Mouse (Mus musculus) embryonic fibroblast, embryonic 13.5 days (primary cell): Measurements from ENCODE around the gene Spaar. TPM values are rescaled to one million over a fixed set of nuclear protein-coding genes. Genes with fewer than 3 reads are reported as not detected.

Experiments
- H3K27ac ChIP-seq: 2 replicates; pipeline ENCODE4 v1.5.1; 2012; ENCODE audit warnings: low read length, control low read depth, inconsistent platforms; ENCODE audit not compliant: insufficient read depth
- H3K4me1 ChIP-seq: 2 replicates; pipeline ENCODE4 v1.6.1; 2011; ENCODE audit warnings: low read length; ENCODE audit not compliant: control insufficient read depth, insufficient read depth
- H3K4me3 ChIP-seq: 2 replicates; pipeline ENCODE4 v1.5.1; 2011; ENCODE audit warnings: mild to moderate bottlenecking, control low read depth, low read length; ENCODE audit not compliant: insufficient read depth
- CTCF ChIP-seq: IDR thresholded peaks from 2 replicates; pipeline ENCODE4 v1.5.1; 2011; ENCODE audit warnings: mild to moderate bottlenecking, control low read depth, low read length, moderate library complexity, borderline replicate concordance; ENCODE audit not compliant: insufficient read depth
- POLR2A ChIP-seq: IDR thresholded peaks from 2 replicates; pipeline ENCODE4 v1.6.1; 2011; ENCODE audit warnings: low read depth, mild to moderate bottlenecking, control low read depth, low read length, moderate library complexity
- polyA plus RNA-seq: library from polyadenylated mRNA; stranded (reverse); fragments of >200 nt; gene quantifications from 2 replicates; pipeline ENCODE4 v1.2.4, GENCODE M21; 2011; ENCODE audit warnings: low read depth; ENCODE audit not compliant: missing spikeins, insufficient read length

Spaar gene
- polyA plus RNA-seq, 1 experiment = not detected

DNA sequence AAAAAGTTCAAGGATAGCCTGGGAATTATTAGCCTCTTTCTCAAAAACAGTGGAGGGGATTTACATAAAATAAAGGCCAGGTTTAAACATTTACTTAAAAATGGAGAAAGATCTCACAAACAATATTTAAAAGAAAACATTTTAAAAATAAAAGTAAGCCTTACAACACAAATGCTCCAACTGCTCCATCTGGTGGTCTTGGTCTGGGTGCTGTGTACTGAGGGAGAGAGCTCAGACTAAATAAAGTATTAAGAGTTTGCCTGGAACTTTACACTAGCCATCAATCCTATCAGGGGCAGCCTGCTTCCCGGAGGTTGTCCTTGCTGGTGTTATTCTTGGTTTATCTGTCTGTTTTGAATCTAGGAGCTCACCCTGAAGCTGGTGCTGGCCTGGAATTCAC lies 13.3 kb downstream of the Spaar start:
- no peak overlapping the region for H3K27ac ChIP-seq
- no peak overlapping the region for H3K4me3 ChIP-seq
- no peak for TF ChIP-seq POLR2A
- H3K4me1 ChIP-seq = no peaks in the 10 kb centered on the region

DNA sequence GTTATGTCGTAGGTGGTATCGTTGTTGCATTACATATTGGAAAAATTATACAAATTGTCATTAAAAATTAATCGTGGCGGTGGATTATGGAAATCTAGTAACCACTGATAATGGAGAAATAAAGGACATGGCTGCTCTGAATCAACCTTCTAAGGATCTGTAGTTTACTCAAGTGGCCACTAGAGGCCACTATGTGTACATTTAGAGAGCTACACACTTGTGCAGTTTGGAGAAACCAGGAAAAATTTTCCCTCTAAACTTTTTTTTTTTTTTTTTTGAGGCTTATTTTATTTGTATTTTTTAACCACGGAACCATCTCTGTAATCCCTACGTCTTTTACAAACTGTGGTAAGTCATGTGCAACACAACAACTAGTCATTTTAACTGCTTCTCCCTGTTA lies 15.4 kb downstream of the Spaar start:
- no peak for TF ChIP-seq POLR2A
- TF ChIP-seq CTCF = no peak

DNA sequence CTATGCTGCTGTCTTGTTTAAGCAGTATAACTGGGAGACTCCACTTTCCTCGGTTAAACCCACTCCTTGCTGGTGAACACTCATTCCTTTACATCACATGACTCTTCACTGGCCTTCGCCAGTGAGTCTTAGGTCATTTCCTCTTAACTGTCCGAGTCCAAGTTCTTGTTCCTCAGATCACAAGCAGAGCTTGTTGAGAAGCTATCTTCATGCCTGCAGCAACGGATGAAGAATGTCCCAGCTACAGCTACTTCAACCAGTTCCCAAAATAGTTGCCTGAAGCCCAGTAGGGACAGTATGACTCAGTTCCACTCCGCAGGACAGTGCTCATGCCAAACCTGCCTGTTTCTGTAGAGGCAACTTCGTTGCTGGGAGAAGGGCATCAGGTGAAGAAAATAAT lies 27.4 kb downstream of the Spaar start:
- no peak for TF ChIP-seq POLR2A
- no peak for TF ChIP-seq CTCF
- Histone ChIP-seq H3K4me1 (peaks cover 10% of the 10 kb centered on the region), H3K27ac (peak overlapping the region; percentile 4; the same call in 1 of the 2 replicates), H3K4me3 (no peak overlapping the region)

More for the DNA sequence above, 15.4 kb downstream of the Spaar start:
- Histone ChIP-seq H3K27ac (no peak overlapping the region), H3K4me1 (no peaks in the 10 kb centered on the region), H3K4me3 (no peak overlapping the region)

DNA sequence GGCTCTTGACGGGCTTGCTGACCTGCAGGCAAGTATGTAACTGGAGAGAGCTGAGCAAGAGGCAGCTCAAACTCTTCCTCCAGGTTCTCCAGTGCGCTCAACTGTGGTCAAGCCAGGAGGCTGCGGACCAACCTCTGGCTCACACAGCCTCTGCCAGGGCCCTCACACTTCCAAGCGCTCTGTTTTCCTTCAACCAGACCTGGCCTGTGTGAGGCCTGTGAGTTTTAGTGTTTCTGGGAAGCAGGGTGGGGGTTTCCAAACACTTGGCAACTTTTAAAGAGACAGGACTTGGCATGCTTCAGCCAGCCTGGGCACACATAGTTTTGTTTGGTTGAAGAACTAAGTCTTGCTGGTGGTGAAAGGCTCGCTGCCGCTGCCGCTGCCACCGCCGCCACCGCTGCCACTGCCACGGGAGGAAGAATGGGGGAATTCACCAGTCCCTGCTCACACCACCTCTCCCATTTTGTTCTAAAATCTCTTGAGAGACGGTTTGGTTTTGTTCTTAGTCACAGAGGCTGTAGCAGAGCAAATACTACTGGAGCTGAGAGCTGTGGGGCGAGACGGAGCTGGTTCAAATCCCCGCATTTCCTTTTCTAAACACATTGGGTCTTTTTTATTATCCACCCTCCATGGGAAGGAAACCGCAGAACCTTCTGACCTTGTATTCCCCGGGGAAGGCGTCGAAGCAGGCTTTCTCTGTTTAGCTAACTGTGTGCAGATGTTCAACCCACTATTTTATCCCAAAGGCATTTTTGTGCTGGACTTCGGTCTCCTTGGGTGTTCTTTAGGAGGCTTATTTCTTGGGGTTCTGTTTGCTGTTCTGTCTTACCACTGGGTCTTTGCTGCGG lies 30.0 kb downstream of the Spaar start:
- H3K4me3 ChIP-seq = no peak overlapping the region
- H3K4me1 ChIP-seq = peaks cover 10% of the 10 kb centered on the region
- peak overlapping the region; percentile 76; the same call in 1 of the 2 replicates for H3K27ac ChIP-seq
- TF ChIP-seq POLR2A (no peak), CTCF (no peak)

DNA sequence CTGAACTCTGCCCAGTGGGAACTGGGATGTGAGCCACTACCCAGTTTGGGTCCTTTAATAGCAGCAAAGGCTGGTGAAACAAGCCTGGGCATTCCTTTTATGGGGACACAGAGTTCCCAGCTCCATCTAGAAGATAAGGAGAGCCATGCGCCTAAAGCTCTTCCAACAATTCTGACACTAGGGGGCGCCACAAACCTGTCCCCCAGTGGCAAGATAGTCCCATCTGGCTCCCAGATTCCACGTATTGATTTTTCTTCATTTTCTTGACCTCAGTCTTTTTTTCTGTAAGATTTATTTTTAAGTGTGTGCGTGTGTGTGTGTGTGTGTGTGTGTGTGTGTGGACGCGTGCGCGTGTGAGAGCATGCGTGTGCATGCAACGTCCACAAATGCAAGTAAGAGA lies 30.6 kb downstream of the Spaar start:
- Histone ChIP-seq H3K27ac (no peak overlapping the region), H3K4me3 (no peak overlapping the region), H3K4me1 (peaks cover 10% of the 10 kb centered on the region)
- no peak for TF ChIP-seq CTCF
- TF ChIP-seq POLR2A = no peak

DNA sequence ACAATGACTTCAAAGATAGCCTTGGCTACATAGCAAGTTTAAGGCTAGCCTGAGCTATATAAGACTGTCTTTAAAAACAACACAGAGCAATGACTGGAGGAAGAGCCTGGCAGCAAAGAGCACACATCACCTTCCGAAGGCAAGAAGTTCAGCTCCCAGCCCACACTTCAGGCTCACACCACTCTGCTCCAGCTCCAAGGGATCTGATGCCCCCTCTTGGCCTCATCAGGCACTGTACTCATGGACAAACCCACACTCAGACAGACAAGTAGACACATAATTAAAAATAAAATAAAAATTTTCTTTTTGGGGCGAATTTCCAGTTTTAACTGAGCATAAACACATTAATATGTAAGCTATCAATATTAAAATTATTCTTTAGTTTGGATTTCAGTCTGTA lies 31.5 kb downstream of the Spaar start:
- Histone ChIP-seq H3K27ac (no peak overlapping the region), H3K4me3 (no peak overlapping the region), H3K4me1 (peaks cover 10% of the 10 kb centered on the region)
- TF ChIP-seq CTCF = no peak
- TF ChIP-seq POLR2A = no peak

DNA sequence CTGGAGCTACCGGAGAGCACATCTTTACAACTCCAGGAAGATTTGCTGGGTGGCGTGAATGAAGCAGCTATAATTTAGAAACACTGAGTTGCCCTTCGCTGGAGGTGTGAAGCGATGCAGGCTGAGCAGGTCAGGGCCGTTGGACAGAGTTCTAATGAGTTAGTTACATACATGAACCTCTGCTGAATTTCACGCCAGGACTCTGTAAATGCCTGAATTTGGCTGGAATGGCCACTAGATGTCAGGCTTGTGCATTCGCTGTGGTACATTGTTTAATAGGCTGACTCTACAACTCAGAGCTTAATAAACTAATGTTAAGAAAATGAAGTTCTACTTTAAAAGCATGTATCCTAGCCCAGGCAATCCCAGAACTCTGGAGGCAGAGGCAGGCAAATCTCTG lies 33.6 kb downstream of the Spaar start:
- Histone ChIP-seq H3K27ac (no peak overlapping the region), H3K4me1 (peaks cover 4% of the 10 kb centered on the region; the same call in 1 of the 2 replicates), H3K4me3 (no peak overlapping the region)
- TF ChIP-seq POLR2A (no peak), CTCF (0 out of 2 replicates have a peak, but pooled peaks have one; percentile 39)

DNA sequence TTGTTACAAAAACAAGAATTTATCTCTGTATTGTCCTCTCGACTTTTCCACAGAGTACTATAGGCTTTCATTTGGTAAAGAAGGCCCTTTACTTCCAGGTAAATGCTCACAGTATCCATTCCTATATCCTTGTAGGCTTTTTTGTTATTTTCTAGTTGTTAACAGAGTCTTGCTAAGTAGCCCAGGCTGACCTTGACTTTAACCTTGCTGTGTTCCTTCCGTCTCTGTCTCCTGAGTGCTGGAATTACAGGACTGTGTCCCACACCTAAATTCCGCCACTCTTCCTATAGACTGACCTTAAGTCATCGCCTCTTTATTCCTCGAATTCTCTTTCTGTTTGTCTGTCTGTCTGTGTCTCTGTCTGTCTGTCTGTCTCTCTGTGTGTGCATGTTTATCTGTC lies 38.5 kb downstream of the Spaar start:
- TF ChIP-seq POLR2A (no peak), CTCF (no peak)
- Histone ChIP-seq H3K4me3 (no peak overlapping the region), H3K4me1 (no peaks in the 10 kb centered on the region), H3K27ac (no peak overlapping the region)

DNA sequence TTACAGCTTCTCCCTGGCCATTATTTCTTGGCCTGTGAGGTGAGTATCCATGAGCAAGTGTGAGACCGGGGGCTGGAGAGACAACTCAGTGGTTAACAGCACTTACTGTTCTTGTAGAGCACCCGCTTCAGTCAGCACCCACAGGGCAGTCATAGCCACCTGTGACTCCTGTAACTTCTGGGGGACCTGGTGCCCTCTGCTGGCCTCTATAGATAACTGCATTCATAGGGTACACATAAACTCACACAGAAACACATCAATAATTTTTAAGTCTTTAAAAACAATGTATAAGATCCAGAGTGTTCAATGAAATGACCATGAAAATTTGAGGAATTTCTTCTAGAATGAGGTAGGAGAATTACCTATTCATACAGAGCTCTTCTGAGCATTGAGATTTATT lies 39.5 kb downstream of the Spaar start:
- TF ChIP-seq CTCF = no peak
- TF ChIP-seq POLR2A = no peak
- H3K4me3 ChIP-seq = no peak overlapping the region
- no peaks in the 10 kb centered on the region for H3K4me1 ChIP-seq

DNA sequence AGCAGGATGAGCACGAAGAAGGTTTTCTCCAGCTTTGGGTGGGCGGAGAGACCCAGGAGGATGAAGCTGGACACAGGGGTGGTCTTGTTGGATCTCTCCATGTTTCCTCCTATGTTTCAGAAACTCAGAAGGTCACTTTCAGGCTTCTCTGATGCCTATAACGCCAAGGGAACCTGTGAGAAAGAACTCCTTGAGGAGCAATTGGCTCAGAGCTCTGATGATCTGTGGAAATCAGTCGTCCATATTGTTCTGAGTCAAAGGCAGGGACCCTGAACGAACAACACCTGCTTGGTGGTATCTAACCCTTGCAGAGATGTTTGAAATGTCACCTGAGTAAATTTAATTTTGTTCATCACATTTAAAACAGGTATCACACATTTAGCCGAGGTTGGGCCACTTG lies 41.1 kb downstream of the Spaar start, which contains the start of gene Olfr159:
Gene Olfr159, minus strand, starts transcription at position 101 of the 400 bp plus-strand sequence.
- H3K4me1 ChIP-seq = no peaks in the 10 kb centered on the region
- TF ChIP-seq POLR2A = no peak
- TF ChIP-seq CTCF = no peak
- H3K4me3 ChIP-seq = no peak within 1 kb of the TSS
- no peak within 1 kb of the TSS for H3K27ac ChIP-seq

More for the DNA sequence above, 39.5 kb downstream of the Spaar start:
- no peak overlapping the region for H3K27ac ChIP-seq

DNA sequence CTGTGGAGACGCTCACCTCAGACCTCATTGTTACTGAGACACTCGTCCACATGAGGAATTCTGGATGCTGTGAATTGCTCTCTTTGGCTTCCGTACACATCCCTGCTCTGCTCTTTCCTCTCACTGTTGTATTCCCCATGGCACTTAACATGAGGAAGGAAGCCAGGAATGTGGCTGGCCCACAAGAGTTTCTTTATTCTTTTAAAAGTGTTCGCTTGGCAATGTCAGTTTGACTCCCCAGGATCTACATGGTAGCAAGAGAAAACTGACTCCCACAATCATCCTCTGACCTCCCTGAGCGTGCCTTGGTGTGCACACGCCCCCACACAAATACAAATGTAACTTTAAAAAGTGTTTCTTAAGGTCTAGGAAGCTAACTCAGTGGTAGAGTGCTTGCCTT lies 41.8 kb downstream of the Spaar start:
- H3K27ac ChIP-seq = no peak overlapping the region
- TF ChIP-seq CTCF = no peak
- no peak for TF ChIP-seq POLR2A
- no peaks in the 10 kb centered on the region for H3K4me1 ChIP-seq
- H3K4me3 ChIP-seq = no peak overlapping the region
